Comparison of ENCODE assay signal across 17 mouse cellular contexts in genomic region chr14:26076620-26077390, GRCm38 (mm10). TPM values are rescaled to one million over a fixed set of nuclear protein-coding genes. Genes with fewer than 3 reads are reported as not detected.
DNase-seq lines count a peak whose midpoint lies in the region; ATAC-seq and TF ChIP-seq lines count a peak whose summit lies in the region.
"Not testable (repeated sequence)": the region's sequence is repeated elsewhere in the genome, so short reads cannot be mapped to it uniquely, and the experiment has no call there.
"Had no signal": no experiment of that assay in that cellular context is flagged by ENCODE, and none has a peak within 500 bp of the region (broad histone marks: within the 10 kb centered on the region; RNA-seq: fewer than 3 reads in every experiment).

No protein-coding gene starts in this region.

- WGBS in intestine, embryonic 15.5 days, result no CpG with 5 or more reads among the region's 5 CpGs
- WGBS in intestine, postnatal 0 days, result no CpG with 5 or more reads among the region's 5 CpGs
- no CpG with 5 or more reads among the region's 5 CpGs for WGBS in liver, embryonic 13.5 days (ENCODE audit: insufficient replicate concordance)
- WGBS in liver, embryonic 15.5 days (ENCODE audit: insufficient replicate concordance), result no CpG with 5 or more reads among the region's 5 CpGs
- WGBS in liver, postnatal 0 days (ENCODE audit: insufficient replicate concordance), result no CpG with 5 or more reads among the region's 5 CpGs
- WGBS in stomach, embryonic 15.5 days, result no CpG with 5 or more reads among the region's 5 CpGs
- no CpG with 5 or more reads among the region's 5 CpGs for WGBS in stomach, postnatal 0 days

- H3K36me3 ChIP-seq in intestine, embryonic 15.5 days; intestine, postnatal 0 days (ENCODE audit: control insufficient read depth, insufficient read depth); liver, embryonic 13.5 days; liver, embryonic 15.5 days (replicated peaks); liver, postnatal 0 days (replicated peaks; ENCODE audit: insufficient read depth, low read length); stomach, embryonic 15.5 days; stomach, postnatal 0 days (ENCODE audit: control insufficient read depth, insufficient read depth, low read length): not testable (repeated sequence)

- DNase-seq in liver, embryonic 13.5 days; liver, postnatal 0 days; stomach, postnatal 0 days (ENCODE audit: low spot score): not testable (repeated sequence)

- not testable (repeated sequence) for H3K9ac ChIP-seq in intestine, embryonic 15.5 days; intestine, postnatal 0 days (ENCODE audit: low read depth, low read length); liver, embryonic 13.5 days; liver, embryonic 15.5 days; liver, postnatal 0 days (replicated peaks); stomach, embryonic 15.5 days; stomach, postnatal 0 days (ENCODE audit: low read length)

- ATAC-seq in intestine, embryonic 15.5 days, result peak; percentile 96
- peak; percentile 95 for ATAC-seq in intestine, postnatal 0 days
- ATAC-seq in liver, embryonic 13.5 days (ENCODE audit: low read depth), result peak; percentile 70
- peak; percentile 85 for ATAC-seq in liver, embryonic 15.5 days (ENCODE audit: insufficient read depth)
- peak; percentile 99 for ATAC-seq in liver, postnatal 0 days
- peak; percentile 85; the same call in 1 of the 2 replicates for ATAC-seq in stomach, embryonic 15.5 days (ENCODE audit: insufficient read depth, low FRiP score, low read depth)
- peak; percentile 57; the same call in 1 of the 2 replicates for ATAC-seq in stomach, postnatal 0 days (ENCODE audit: low FRiP score, low TSS enrichment)

- TF ChIP-seq EP300 in liver, postnatal 0 days (IDR thresholded peaks at IDR 0.05; ENCODE audit: low read depth); stomach, postnatal 0 days (optimal IDR thresholded peaks at IDR 0.05): not testable (repeated sequence)

- not testable (repeated sequence) for H3K4me2 ChIP-seq in intestine, embryonic 15.5 days (replicated peaks); intestine, postnatal 0 days (replicated peaks; ENCODE audit: low read depth); liver, embryonic 13.5 days; liver, embryonic 15.5 days; liver, postnatal 0 days (ENCODE audit: low read depth, low read length); stomach, embryonic 15.5 days; stomach, postnatal 0 days (replicated peaks; ENCODE audit: low read depth)

- not testable (repeated sequence) for H3K9me3 ChIP-seq in intestine, embryonic 15.5 days; intestine, postnatal 0 days (ENCODE audit: control insufficient read depth); liver, embryonic 13.5 days (replicated peaks); liver, embryonic 15.5 days (replicated peaks); liver, postnatal 0 days (ENCODE audit: low read length); stomach, embryonic 15.5 days; stomach, postnatal 0 days (ENCODE audit: control insufficient read depth, low read length)

- not testable (repeated sequence) for H3K27me3 ChIP-seq in intestine, embryonic 15.5 days (replicated peaks); intestine, postnatal 0 days (replicated peaks; ENCODE audit: control insufficient read depth, insufficient read depth, low read length); liver, embryonic 13.5 days; liver, embryonic 15.5 days; liver, postnatal 0 days (ENCODE audit: insufficient read depth, low read length); stomach, embryonic 15.5 days (replicated peaks); stomach, postnatal 0 days (ENCODE audit: control insufficient read depth, insufficient read depth, low read length)

- H3K27ac ChIP-seq in intestine, embryonic 15.5 days; intestine, postnatal 0 days (ENCODE audit: low read depth, low read length); liver, embryonic 13.5 days; liver, embryonic 15.5 days (replicated peaks); liver, postnatal 0 days (ENCODE audit: low read depth); stomach, embryonic 15.5 days; stomach, postnatal 0 days (replicated peaks): not testable (repeated sequence)

- not testable (repeated sequence) for H3K4me3 ChIP-seq in intestine, embryonic 15.5 days (replicated peaks); intestine, postnatal 0 days (ENCODE audit: low read depth, low read length); liver, embryonic 13.5 days (replicated peaks); liver, embryonic 15.5 days (replicated peaks); liver, postnatal 0 days (ENCODE audit: low read depth, low read length); stomach, embryonic 15.5 days (replicated peaks); stomach, postnatal 0 days (ENCODE audit: low read depth, low read length)

- H3K4me1 ChIP-seq in intestine, embryonic 15.5 days (replicated peaks); intestine, postnatal 0 days (replicated peaks; ENCODE audit: control insufficient read depth, insufficient read depth, low read length); liver, embryonic 13.5 days (replicated peaks); liver, embryonic 15.5 days (replicated peaks); liver, postnatal 0 days (ENCODE audit: insufficient read depth); stomach, embryonic 15.5 days; stomach, postnatal 0 days (replicated peaks; ENCODE audit: control insufficient read depth, insufficient read depth): not testable (repeated sequence)

- not testable (repeated sequence) for TF ChIP-seq CTCF in intestine, postnatal 0 days (IDR thresholded peaks at IDR 0.05; ENCODE audit: low read depth); liver, postnatal 0 days (IDR thresholded peaks at IDR 0.05; ENCODE audit: low read depth); stomach, postnatal 0 days (IDR thresholded peaks at IDR 0.05; ENCODE audit: low read depth)

RNA-seq across cellular contexts. Expression of gene Cphx2, which starts 4.5 kb away (rescaled TPM):
- polyA plus RNA-seq in intestine, embryonic 15.5 days (2015; fragmentation: Nextera tagmentation; extraction: Ambion mirVana), result not detected in 2 replicates
- not detected in 2 replicates for polyA plus RNA-seq in intestine, postnatal 0 days (2015; fragmentation: Nextera tagmentation; extraction: Ambion mirVana)
- polyA plus RNA-seq in liver, embryonic 13.5 days (2015; fragmentation: Nextera tagmentation; extraction: Ambion mirVana), result not detected in 2 replicates
- polyA plus RNA-seq in liver, embryonic 15.5 days (2015; fragmentation: Nextera tagmentation; extraction: Ambion mirVana), result not detected in 2 replicates
- polyA plus RNA-seq in liver, postnatal 0 days (2015; fragmentation: Nextera tagmentation; extraction: Ambion mirVana), result not detected in 2 replicates
- not detected in 2 replicates for polyA plus RNA-seq in stomach, embryonic 15.5 days (2015; fragmentation: Nextera tagmentation; extraction: Ambion mirVana)
- polyA plus RNA-seq in stomach, postnatal 0 days (2015; fragmentation: Nextera tagmentation; extraction: Ambion mirVana), result not detected in 2 replicates
- polyA plus RNA-seq: adrenal gland, adult 2 months; brain, embryonic 14.5 days; C2C12; embryonic facial prominence, embryonic 11.5 days; embryonic facial prominence, embryonic 13.5 days; embryonic facial prominence, embryonic 15.5 days; erythroblast, embryonic 14.5 days; forebrain, embryonic 10.5 days; forebrain, embryonic 12.5 days; forebrain, embryonic 14.5 days had no signal

RNA-seq across cellular contexts. Expression of gene Cphx3, which starts 5.3 kb away (rescaled TPM):
- polyA plus RNA-seq in intestine, embryonic 15.5 days (2015; fragmentation: Nextera tagmentation; extraction: Ambion mirVana), result 0.29 TPM in 1 of 2 replicates, not detected in the other
- 0.14 TPM in 1 of 2 replicates, not detected in the other for polyA plus RNA-seq in intestine, postnatal 0 days (2015; fragmentation: Nextera tagmentation; extraction: Ambion mirVana)
- polyA plus RNA-seq in liver, embryonic 13.5 days (2015; fragmentation: Nextera tagmentation; extraction: Ambion mirVana), result not detected in 2 replicates
- 0.05 TPM in 1 of 2 replicates, not detected in the other for polyA plus RNA-seq in liver, embryonic 15.5 days (2015; fragmentation: Nextera tagmentation; extraction: Ambion mirVana)
- polyA plus RNA-seq in liver, postnatal 0 days (2015; fragmentation: Nextera tagmentation; extraction: Ambion mirVana), result not detected in 2 replicates
- polyA plus RNA-seq in stomach, embryonic 15.5 days (2015; fragmentation: Nextera tagmentation; extraction: Ambion mirVana), result not detected in 2 replicates
- polyA plus RNA-seq in stomach, postnatal 0 days (2015; fragmentation: Nextera tagmentation; extraction: Ambion mirVana), result not detected in 2 replicates
- polyA plus RNA-seq: adrenal gland, adult 2 months; brain, embryonic 14.5 days; C2C12; embryonic facial prominence, embryonic 11.5 days; embryonic facial prominence, embryonic 13.5 days; embryonic facial prominence, embryonic 15.5 days; erythroblast, embryonic 14.5 days; forebrain, embryonic 10.5 days; forebrain, embryonic 12.5 days; forebrain, embryonic 14.5 days had no signal

RNA-seq across cellular contexts. Expression of gene Tmem254c, which starts 9.7 kb away (rescaled TPM):
- polyA plus RNA-seq in intestine, embryonic 15.5 days (2015; fragmentation: Nextera tagmentation; extraction: Ambion mirVana), result 47.1 and 59.1 TPM in 2 replicates
- 57.1 and 57.3 TPM in 2 replicates for polyA plus RNA-seq in intestine, postnatal 0 days (2015; fragmentation: Nextera tagmentation; extraction: Ambion mirVana)
- polyA plus RNA-seq in liver, embryonic 13.5 days (2015; fragmentation: Nextera tagmentation; extraction: Ambion mirVana), result 10.9 and 17.6 TPM in 2 replicates
- 10.4 and 11.3 TPM in 2 replicates for polyA plus RNA-seq in liver, embryonic 15.5 days (2015; fragmentation: Nextera tagmentation; extraction: Ambion mirVana)
- polyA plus RNA-seq in liver, postnatal 0 days (2015; fragmentation: Nextera tagmentation; extraction: Ambion mirVana), result 34.7 and 41.0 TPM in 2 replicates
- polyA plus RNA-seq in stomach, embryonic 15.5 days (2015; fragmentation: Nextera tagmentation; extraction: Ambion mirVana), result 49.1 and 66.8 TPM in 2 replicates
- 94.4 and 103 TPM in 2 replicates for polyA plus RNA-seq in stomach, postnatal 0 days (2015; fragmentation: Nextera tagmentation; extraction: Ambion mirVana)
- polyA plus RNA-seq: brain, embryonic 14.5 days had no signal

RNA-seq across cellular contexts. Expression of gene Gm9780, which starts 34.3 kb away (rescaled TPM):
- 22.4 and 24.3 TPM in 2 replicates for polyA plus RNA-seq in intestine, embryonic 15.5 days (2015; fragmentation: Nextera tagmentation; extraction: Ambion mirVana)
- 25.3 and 26.1 TPM in 2 replicates for polyA plus RNA-seq in intestine, postnatal 0 days (2015; fragmentation: Nextera tagmentation; extraction: Ambion mirVana)
- 3.1 and 3.5 TPM in 2 replicates for polyA plus RNA-seq in liver, embryonic 13.5 days (2015; fragmentation: Nextera tagmentation; extraction: Ambion mirVana)
- polyA plus RNA-seq in liver, embryonic 15.5 days (2015; fragmentation: Nextera tagmentation; extraction: Ambion mirVana), result 3.4 and 4.0 TPM in 2 replicates
- polyA plus RNA-seq in liver, postnatal 0 days (2015; fragmentation: Nextera tagmentation; extraction: Ambion mirVana), result 5.4 and 7.9 TPM in 2 replicates
- 37.8 and 56.2 TPM in 2 replicates for polyA plus RNA-seq in stomach, embryonic 15.5 days (2015; fragmentation: Nextera tagmentation; extraction: Ambion mirVana)
- 77.5 and 113 TPM in 2 replicates for polyA plus RNA-seq in stomach, postnatal 0 days (2015; fragmentation: Nextera tagmentation; extraction: Ambion mirVana)
- polyA plus RNA-seq: erythroblast, embryonic 14.5 days had no signal

RNA-seq across cellular contexts. Expression of gene Duxbl2, which starts 41.3 kb away (rescaled TPM):
- polyA plus RNA-seq in intestine, embryonic 15.5 days (2015; fragmentation: Nextera tagmentation; extraction: Ambion mirVana), result 0.67 and 0.75 TPM in 2 replicates
- polyA plus RNA-seq in intestine, postnatal 0 days (2015; fragmentation: Nextera tagmentation; extraction: Ambion mirVana), result 0.72 TPM in 1 of 2 replicates, not detected in the other
- polyA plus RNA-seq in liver, embryonic 13.5 days (2015; fragmentation: Nextera tagmentation; extraction: Ambion mirVana), result 0.06 and 0.12 TPM in 2 replicates
- polyA plus RNA-seq in liver, embryonic 15.5 days (2015; fragmentation: Nextera tagmentation; extraction: Ambion mirVana), result 0.15 TPM in 1 of 2 replicates, not detected in the other
- 0.08 TPM in 1 of 2 replicates, not detected in the other for polyA plus RNA-seq in liver, postnatal 0 days (2015; fragmentation: Nextera tagmentation; extraction: Ambion mirVana)
- 0.73 and 1.6 TPM in 2 replicates for polyA plus RNA-seq in stomach, embryonic 15.5 days (2015; fragmentation: Nextera tagmentation; extraction: Ambion mirVana)
- 0.67 TPM in 1 of 2 replicates, not detected in the other for polyA plus RNA-seq in stomach, postnatal 0 days (2015; fragmentation: Nextera tagmentation; extraction: Ambion mirVana)
- polyA plus RNA-seq: brain, embryonic 14.5 days; C2C12; embryonic facial prominence, embryonic 11.5 days; embryonic facial prominence, embryonic 13.5 days; erythroblast, embryonic 14.5 days; forebrain, embryonic 10.5 days; forebrain, embryonic 14.5 days had no signal
